Mouse (Mus musculus) frontal cortex, postnatal 14 days (tissue): ENCODE measurements around the gene Cenpb.
A peak's percentile ranks its signal among the peaks of the same experiment; 100 is the strongest.

Experiments
- DNase-seq, 2 experiments: peaks; one replicate each; pipeline ENCODE4 v3.0.0; 2022; ENCODE audit warnings: low spot score in 2 of 2

Cenpb gene

DNA sequence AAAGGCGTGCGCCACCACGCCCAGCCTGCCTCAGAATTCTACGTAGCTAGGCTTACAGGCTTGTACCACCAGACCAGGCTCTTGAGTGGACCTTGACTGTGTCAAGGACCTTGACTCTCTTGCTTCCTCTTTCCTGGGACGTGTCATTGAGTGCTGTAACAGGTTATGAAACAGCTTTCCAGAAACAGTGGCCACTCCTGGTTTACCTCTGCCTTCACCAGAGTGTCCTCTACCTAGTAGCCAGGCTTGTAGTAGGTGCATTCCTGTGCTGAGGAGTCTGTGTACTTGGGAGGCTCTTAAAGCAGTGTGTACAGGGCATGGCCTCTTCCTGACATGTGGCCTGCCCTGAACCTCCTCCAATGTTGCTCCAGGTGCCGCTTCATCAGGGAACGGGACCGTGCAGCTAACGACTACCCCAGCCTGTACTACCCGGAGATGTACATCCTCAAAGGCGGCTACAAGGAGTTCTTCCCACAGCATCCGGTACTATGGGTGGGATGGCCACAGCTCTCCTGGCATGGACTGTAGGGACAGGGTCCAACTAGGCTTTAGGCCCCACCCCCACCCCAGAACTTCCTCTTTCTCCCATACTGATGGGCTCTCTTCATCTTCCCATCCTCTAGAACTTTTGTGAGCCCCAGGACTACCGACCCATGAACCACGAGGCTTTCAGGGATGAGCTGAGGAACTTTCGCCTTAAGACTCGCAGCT, 16.9 kb upstream of the Cenpb start:
- DNase-seq, result no peak

DNA sequence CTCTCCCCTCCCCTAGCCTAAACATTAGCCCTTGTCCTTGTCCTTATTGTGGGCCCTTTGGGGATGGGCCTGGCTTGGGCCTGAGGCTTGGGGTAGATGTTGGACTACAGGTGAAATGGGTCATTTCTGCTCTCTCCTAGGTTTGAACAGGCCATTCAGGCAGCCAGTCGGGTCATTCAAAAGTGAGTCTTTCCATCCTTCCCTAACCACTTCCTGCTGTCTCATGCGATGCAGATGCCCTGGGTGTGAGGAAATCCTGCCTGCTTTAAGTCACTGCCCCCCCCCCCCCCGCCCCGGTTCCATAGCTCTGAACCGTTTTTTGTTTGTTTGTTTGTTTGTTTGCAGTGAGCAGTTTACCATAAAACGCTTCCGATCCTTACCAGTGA, 11.1 kb upstream of the Cenpb start:
- DNase-seq, result no peak

DNA sequence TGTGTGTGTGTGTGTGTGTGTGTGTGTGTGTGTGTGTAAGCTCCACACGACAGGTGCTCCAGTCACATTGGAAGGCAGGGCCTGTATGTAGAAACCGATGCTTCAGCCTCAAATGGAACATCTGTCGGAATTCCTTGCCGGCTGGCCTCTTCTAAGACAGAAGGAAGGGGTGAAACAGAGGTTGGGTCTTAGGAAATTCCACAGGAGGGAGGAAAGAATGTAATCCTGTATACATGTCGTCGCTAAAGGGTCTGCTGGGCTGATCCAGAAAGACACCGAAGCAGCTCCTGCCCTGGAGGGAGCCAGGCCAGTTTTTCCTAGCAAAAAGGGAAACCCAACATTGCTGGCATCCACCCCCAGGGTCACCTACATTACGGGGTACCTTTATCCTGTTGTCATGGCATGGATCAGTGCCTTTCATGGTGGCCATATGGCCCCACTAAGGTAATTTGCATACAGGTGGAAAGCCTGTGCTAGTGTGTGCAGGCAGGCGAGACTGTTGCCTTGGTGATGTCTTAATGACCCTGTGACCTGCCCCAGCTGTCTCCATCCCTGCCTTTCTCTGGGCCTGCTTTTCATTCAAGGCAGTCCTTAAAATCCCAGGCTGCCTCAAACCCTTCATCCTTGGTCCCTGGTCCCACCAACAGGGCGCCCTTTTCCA, 10.6 kb upstream of the Cenpb start:
- DNase-seq, result no peak

DNA sequence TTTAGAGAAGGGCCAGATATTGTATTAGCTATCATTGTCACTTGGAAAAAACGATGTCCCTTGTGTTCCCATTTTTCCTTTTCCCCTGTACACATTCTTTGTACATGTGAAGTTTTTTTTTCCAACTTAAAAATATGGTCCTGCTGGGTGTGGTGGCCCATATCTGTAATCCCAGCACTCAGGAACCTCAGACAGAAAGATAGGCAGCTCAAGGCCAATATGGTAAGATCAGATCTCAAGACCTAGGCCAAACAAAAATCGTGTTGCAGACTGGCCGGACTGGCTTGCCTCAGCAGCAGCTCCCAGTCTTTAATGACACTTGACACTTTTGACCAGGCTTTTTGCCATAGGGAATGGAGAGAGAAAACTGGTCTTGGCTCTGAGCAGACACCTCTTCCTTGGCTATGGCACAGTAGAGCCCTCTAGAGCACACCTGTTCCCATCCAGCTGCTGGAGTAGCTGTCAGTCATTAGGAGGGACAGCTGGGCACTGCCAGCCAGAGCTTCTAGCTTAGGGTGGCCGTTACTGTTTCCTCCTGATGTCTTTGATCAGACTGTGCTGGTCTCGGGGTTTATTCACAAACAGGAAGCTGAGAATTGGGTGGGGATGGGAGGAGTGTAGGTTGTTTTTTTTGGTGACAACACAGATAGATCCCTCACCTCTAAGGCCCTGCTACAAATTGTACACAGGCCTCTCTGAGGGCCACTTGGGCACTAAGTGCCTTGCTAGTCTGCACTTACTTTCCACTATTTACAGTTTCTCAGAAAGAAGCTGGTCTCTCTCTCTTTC, 9.8 kb upstream of the Cenpb start:
- no peak for DNase-seq

DNA sequence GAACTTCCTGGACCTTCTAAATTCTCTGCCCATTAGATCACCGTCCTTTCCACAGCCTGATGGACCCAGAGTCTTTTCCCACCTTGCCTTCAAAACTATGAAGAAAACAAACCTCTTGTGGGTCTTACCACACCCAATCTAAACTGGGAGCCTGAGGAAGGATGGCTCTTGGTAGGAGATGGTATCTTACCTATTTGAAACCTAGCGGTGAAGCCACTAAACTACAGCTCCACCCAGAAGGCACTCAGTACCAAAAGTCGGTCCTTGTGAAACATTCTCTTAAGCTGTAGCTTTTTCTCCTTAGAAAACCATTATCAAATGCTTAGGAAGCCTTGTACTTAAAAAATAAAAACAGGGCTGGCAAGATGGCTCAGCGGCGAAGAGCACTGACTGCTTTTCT, 8.4 kb upstream of the Cenpb start:
- DNase-seq, result no peak

DNA sequence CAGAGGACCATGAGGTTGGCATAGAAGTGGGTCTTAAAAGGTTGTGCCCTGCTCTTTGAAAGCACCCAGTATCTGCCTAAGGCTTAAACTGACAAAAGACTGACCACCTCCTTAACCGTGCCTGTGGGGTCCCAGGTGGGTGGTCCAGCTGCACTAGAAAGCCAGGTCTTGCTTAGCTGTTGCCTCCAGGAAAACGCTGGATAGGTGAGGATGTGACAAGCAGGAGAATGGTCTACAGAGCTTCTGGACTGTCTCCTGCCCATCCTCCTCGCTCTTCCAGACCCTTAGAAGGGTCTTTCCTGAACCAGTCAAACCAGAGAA, 7.7 kb upstream of the Cenpb start:
- no peak for DNase-seq

DNA sequence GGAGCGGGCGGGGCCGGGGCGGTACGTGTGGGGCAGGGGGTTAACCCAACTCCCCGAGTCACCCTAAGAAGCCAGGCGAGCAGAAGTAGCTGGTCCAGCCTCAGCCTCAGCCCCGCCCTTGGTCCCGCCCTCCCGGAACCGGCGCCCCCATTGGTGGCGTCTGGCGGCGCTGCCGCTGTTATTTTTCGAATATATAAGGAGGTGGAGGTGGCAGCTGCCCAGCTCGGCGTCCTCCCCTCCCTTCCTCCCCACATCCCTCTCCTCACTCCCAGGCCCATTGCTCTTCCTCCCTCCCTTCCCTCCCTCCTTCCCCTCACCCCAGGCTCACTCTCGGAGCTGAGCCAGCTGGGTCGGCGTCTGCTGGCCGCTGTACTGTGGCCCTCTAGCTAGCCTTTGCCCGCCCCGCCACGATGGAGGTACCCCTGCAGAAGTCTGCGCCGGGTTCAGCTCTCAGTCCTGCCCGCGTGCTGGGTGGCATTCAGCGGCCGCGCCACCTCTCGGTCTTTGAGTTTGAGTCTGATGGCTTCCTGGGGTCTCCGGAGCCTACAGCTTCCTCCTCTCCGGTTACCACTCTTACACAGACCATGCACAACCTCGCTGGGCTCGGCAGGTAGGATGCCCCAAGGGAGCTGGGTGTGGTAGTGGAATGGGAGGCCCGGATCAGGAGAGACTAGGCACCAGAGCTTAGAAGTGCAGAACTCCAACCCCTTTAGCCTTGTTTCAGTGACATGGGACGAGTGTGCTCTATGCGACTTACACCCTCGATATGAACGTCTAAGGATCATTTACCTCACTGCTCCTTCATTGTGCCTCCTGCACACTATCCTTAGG, 7.1 kb upstream of the Cenpb start, which contains the start of the genes Cdc25b and Spef1:
TSS of gene Cdc25b (plus strand) at position 179 of the 831 bp plus-strand sequence.
TSS of gene Spef1 (minus strand) at position 512 of the 831 bp plus-strand sequence.
- peak; percentile 54 to 68 for DNase-seq

DNA sequence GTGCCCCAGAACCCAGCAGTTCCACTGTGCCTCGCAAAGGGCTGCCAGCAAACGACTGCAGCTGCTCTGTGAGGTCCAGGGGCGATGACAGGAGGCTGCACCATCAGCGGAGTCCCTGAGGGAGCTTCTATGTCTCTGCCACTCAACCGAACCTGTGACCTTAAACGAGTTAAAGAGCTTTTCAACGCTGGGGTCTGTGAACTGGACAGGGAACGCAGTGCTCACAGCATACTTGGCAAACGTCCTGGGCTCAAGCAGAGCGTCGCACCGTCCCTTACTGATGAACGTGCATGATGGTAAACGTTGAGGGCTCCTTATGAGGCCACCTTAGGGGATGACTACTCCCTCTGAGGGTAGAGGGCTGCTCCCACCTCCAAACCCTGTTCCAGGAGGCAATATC, 6.5 kb upstream of the Cenpb start:
- no peak for DNase-seq

DNA sequence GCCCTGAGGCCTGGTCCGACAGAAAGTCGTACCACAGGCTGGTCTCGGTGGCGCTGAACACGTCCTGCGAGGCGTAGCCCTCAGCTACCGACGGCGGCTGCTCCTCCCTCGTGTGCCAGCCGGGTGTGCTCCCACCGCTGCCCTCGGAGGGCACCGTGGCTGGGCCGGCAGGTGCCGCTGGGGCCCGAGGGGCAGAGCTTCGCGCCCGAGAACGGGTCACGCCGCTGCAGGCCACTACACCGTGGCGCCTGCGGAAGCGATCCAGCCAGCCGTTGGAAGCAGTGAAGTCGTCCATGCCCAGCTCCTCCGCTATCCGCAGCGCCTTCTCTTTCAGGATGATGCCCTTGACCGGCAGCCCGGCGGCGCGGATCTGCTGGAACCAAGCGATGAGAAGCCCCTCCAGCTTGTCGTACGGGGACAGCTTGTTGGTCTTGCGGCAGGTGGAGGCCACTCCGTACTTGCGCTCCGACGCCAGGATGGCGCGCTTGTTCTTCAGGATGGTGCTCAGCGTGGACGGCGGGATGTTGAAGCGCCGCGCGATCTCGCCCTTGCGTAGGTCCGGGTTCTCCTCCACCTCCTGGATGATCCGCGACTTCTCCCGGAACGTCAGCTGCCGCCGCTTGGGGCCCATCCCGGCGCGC, 501 bp downstream of the Cenpb start:
- peak; percentile 40 to 62 for DNase-seq

DNA sequence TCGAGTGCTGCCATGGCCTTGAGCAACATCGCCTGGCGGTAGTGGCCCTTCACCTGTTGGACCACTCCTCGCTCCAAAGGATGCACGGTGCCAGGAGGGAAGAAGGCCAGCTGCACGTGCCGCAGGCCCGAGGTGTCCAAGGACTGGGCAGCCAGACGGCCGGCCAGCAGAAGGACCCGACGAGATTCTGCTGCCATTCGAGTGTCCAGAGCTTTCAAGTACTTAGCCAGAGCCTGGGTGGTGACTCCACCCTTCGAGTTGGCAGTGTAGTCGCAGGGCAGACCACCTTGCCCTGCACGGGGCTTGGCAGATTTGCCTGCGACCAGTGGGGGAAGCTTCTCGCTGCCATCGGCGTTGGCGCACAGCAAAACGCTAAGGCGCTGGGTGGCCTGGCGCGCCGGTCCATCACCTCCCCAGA, 1.0 kb downstream of the Cenpb start:
- peak in 1 of 2 experiments; percentile 21 for DNase-seq

DNA sequence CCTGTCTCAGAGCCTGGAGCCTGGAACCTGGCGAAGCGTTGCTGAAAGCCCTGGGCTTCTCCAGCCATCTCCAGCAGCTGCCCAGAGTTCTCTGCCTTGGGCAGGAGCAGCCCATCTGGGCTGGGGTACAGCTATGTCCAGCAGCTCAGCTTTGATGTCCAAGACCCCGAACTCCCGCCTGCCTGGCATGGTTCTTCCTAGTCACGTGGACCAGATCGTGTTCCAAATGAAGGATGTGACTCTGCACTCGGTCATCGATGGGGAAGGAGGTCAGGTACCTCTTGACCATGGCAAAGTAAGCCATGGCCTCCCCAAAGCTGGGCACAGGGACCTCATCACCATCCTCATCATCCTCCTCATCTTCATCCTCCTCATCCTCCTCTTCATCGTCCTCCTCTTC, 1.9 kb downstream of the Cenpb start:
- no peak for DNase-seq

DNA sequence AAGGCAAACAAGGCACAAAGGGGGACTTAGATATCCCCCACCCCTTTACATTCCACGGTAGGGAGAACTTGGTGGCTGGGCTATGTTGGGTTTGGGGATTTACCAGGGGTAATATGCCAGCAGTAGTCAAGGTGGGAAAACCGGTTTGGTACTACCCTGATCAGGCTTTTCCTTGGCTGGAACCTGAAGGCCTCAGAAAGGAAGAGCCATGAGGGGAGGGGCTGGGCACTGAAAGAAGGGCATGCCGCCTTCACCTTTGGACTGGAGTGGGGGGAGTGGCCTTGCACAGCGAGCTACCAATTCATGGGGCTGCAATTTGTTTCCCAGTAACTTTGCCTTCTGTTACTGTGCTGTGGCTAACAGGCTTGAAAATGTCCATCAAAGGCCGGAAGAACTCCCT, 3.4 kb downstream of the Cenpb start:
- no peak for DNase-seq

DNA sequence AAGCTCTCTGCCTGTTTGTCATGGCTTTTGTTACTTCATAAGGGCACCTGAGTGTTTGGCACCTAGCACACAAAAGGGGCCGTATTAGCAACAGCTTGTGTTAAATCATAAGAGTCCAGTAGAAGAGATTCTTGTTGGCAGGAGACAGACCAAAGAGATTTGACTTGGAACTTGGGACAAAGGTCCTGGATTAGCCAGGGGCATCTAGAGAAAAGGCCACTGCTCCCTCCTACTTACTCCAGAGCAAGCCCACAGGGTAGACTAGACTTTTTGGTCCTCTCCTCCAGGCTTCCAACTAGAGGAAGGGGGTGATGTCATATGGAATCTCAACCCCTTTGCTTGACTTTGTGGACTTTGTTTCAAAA, 3.9 kb downstream of the Cenpb start:
- no peak for DNase-seq

DNA sequence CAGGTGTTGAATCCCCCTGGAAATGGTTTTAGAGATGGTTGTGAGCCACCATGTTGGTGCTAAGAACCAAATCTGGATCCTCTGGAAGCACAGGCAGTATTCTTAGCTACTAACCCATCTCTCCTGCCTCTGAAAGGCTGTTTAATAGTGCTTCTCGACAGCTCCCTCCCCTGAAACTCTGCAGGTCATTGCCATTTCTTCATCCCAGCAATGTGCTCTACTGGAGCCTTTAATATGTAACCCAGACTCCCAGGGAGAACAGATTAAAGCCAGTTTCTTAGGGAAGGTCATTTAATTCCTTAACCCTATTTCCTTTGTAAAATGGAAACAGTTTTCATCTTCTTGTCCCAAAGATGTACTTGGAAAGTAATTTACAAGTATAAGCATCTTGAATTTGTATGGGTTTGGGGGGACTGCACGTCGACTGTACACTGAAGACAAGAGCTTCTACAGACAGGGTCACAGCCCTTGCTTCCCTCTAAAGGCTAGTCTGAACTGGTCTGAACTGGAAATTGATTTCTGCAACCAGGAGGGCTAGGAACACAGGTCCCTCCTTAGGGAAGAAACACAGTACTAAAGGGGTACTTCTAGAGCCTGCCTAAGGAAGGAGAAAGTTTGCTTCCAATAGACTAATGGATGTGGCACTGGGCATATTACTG, 4.5 kb downstream of the Cenpb start:
- no peak for DNase-seq

DNA sequence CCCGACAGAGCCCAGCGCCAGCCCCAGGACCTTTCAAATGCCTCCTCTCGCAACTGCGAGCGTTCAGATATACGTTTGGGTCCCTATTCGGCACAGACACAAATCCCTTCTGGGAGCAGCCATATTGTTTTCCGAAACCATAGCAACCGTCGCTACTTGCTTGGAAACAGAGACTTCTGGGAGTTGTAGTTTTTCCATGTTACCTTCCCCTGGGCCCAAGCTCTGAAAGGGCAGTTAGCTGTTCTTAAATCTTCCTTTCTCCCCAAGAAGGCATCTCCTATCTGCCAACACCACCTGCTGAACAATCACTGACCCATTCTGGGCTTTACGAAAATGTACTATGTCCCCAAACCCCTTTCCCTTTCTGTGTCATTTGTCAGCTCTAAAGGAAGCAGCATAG, 5.2 kb downstream of the Cenpb start:
- peak; percentile 41 to 54 for DNase-seq

DNA sequence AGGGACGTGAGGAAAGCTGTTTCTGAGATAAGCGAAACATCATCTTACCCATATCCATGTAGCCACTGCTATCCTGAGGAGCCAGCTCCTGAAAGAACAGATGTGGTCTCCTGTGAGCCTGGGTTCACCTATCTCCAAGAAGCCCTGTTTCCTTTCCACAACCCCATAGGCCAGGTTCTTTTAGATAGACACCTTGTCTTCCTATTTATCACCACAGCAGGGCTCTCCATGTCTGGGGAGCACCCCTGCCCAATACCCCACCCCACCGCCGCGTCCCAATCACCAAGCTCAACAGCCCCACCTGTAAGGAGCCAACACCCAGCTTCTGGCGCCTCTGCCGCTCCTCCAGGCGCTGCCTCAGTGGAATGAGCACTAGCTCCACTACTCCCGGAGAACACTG, 7.5 kb downstream of the Cenpb start:
- no peak for DNase-seq

DNA sequence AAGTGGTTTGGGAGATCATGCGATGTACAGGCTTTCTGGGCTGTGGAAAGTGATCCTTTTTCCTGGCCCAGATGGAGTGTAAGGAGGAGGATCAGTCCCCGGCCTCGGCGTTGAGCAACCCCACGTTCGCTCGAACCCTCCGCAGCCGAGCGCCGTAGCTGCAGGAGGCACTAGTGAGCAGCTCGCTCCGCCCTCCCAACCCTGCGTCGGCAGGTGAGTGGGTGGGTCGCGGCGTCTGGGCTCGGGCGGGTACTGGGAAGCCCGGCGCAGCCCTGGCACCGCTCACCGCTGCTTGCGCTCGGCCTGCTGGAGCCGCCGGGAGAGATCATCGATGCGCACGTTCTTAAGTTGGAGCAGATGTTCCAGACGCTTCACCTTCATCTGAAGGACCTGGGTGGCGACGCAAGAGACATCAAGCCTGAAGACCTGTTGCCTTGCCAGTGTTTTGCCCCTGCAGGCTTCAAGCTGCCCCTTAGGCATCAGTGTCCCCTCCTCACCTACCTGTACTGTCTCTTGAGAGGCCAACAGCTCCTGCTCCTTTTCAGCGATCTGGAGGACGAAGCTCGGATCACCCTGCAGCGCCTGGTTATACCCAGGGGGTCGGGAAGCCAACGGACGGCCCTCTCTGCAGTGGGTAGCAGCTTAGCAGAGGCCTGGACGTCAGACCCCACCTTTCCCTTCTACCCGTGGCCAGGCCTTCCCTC, 8.3 kb downstream of the Cenpb start:
- peak; percentile 50 to 61 for DNase-seq

DNA sequence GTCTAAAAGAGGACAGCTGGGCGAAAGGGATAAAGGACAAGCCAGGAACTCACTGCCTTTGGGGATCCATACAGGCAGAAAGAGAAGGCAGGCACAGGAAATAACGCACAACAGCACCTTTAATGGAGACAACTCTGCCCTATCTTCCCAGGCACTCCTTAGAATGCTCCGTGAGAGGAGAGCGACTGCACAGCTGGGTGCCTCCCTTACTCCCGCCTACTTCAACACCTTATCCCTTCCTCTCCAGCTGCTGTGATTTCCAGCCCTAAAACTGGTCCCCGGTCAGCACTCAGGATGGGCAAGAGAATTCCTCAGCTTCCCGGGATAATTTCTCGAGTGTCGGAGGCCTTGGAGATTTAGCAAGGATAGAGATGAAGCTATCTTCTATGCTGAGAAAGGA, 8.9 kb downstream of the Cenpb start:
- no peak for DNase-seq

DNA sequence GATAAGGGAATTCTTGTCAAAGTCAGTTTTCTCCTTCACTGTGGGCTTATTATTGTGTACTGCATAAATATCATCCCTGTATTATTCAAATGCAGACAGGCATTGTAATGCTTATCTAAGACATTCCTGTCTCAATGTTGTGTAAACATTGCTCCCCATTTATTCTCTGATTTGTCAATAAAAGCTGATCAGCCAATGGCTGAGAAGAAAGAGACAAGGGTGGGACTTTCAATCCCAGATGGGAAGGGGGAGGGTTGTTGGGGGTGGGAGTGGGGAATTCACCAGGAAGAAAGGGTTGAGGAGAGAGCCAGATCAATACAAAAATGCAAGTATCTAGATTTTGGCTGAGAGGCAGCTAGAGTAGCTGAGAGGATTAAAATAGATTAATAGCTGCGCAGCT, 11.0 kb downstream of the Cenpb start:
- DNase-seq, result no peak

DNA sequence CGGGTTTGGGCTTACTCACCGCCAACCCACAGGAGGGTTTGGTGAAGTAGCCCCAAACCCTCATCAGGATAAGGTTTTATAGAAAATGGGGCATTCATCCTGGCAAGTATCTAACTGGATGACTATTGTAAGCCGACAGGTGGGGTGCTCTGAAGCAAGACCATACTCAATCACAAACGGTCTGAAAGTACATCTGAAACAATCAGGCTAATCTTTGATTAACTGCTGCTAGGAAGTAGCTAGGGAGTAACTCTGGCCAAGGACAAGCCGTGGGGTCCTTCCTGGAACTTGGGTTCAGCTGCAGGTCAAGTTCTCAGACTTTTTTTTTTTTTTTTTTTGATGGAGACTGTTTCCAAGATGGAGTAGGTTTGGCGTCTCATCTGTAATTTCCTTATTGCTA, 11.9 kb downstream of the Cenpb start:
- no peak for DNase-seq
